Mouse (Mus musculus): Measurements from ENCODE around the gene 1700069L16Rik.

The 1700069L16Rik gene

DNA sequence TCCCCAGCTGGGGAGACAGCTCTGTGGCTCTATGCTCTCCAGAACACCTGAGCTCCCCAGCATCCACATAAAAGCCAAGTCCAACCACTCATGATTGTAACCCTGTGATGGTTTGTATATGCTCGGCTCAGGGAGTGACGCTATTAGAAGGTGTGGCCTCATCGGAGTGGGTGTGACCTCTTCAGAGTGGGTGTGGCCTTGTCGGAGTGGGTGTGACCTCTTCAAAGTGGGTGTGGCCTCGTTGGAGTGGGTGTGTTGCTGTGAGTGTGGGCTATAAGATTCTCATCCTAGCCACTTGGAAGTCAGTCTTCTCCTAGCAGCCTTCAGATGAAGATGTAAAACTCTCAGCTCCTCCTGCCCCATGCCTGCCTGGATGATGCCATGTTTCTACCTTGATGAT, 37.1 kb downstream of the 1700069L16Rik start:
- DNase-seq (ENCODE audit: low spot score) = no peak

DNA sequence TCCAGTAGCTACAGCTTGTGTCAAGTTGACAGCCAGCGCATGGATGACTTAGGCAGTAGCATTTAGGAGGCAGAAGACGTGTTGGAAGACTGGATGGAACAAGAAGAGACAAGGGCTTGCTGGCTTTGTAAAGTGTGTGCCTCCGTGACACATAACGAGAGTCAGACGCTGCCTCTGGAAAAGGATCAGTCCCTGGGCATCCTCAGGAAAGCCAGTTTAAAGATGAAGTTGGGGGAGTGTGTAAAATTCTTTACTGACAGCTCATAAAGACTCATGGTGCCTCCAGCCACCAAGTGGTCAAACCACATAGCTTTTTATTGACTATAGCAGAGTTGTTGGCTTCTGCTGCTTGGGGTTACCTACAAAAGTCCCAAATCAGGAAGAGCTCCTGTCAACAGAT, 39.1 kb downstream of the 1700069L16Rik start:
- no peak for DNase-seq (ENCODE audit: low spot score)

DNA sequence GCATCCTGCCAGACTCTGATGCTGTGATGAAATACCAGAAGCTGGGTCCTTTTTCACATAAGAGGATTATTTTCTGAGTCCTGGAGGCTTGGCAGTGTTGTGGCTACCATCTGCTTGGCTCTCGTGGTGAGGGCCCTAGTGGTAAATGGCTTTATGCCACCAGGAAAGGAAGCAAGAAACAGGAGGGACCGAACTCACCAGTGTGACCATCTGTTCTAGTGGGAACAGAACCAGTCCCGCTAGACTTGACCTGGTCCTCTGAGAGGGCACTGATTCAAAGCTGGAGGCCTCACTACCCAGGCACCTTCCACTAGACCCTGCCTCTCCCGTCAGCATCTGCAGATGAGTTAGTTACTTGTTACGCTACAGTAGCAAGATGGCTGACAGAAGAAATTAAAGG, 41.3 kb downstream of the 1700069L16Rik start:
- no peak for DNase-seq (ENCODE audit: low spot score)

DNA sequence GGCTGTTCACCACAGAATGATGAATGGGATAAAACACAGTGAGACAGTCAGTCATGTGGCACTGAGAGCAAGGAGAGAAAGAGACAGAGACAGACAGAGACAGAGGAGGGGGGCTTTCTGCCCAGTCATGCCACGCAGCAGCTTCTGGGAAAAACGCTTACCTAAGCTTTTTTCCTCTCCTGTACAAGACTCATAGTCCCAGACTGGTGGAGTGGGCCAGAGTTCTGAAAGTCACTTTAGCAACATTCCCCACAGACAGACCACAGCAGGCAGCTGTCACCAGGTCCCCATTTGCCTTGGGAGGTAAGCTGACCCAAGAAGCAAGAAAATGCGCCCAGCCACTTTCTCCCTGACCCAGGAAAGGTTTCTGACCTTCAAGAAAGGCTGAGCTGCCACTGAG, 42.1 kb downstream of the 1700069L16Rik start:
- no peak for DNase-seq (ENCODE audit: low spot score)

DNA sequence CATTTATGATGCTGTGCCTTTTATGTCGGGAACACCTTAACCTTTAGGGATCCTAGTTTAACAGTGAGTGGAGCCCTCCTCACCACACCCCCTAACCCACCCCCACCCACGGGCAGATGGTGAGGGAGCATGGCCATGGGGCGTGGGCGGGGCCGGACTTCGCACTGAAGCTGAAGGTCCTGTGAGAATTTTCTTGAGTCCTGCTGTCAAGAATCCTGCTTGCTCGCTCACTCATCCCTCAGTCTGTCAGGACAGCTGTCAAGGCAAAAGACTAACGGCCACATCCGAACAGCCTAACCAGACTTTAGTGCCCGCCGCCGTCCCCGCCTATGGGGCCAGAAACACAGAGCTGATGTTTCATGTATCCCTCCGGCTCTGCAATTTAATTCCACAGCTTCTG, 43.4 kb downstream of the 1700069L16Rik start:
- no peak for DNase-seq (ENCODE audit: low spot score)

DNA sequence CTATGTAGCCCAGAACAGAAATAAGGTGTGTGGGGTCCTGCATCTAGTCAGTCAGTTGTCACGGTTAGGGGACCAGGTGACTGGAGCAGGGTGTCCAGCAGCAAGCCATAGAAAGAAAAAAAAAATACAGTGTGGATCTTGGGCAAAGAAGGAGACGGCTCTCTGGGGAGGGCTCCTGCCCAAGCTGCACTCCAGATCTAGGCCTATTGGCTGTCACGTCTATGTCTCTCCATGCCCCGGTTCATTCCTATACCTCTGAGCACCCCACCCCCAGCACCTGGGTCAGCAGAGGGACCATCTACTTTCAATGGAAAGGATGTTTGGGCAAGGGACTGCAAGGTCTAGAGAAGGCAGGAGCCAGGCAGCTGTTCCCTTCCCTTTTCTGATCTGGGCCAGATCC, 45.1 kb downstream of the 1700069L16Rik start:
- no peak for DNase-seq (ENCODE audit: low spot score)

DNA sequence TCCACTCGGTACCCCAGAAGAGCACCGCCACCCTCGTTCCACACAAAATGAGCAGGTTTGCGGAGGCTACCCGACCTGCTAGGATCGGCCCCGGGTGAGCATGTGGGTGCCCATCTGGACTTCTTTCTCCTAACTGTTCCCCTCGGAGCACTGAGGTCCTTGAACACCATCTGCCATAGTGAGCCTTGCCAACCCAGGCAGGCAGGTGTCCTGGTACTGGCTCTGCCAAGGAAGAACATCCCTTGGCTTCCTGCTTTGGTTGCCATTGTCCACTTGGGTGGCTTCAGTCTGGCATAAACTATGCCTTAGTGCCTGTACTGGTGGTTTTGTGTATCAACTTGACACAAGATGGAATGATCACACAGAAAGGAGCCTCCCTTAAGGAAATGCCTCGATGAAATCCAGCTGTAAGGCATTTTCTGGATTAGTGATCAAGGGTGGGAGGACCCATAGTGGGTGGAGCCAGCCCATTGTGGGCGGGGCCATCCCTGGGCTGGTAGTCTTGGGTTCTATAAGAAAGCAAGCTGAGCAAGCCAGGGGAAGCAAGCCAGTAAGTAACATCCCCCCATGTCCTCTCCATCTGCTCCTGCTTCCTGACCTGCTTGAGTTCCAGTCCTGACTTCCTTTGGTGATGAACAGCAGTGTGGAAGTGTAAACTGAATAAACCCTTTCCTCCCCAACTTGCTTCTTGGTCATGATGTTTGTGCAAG, 45.7 kb downstream of the 1700069L16Rik start:
- DNase-seq (ENCODE audit: low spot score) = no peak

DNA sequence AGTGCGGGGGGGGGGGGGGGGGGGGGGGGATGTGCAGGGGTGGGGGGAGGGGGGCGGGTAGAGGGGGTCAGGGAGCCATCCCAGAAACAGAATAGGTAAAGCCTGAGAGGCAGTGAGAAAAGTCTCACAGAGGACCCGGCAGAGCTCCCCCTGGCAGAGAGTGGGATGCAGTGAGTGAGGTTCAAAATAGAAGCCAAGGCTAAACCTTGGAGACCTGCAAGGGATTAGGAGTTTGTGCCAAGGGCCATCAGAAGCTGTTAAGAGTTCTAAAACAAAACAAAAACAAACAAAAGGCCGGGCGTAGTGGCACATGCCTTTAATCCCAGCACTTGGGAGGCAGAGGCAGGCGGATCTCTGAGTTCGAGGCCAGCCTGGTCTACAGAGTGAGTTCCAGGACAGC, 47.0 kb downstream of the 1700069L16Rik start:
- DNase-seq (ENCODE audit: low spot score) = no peak

DNA sequence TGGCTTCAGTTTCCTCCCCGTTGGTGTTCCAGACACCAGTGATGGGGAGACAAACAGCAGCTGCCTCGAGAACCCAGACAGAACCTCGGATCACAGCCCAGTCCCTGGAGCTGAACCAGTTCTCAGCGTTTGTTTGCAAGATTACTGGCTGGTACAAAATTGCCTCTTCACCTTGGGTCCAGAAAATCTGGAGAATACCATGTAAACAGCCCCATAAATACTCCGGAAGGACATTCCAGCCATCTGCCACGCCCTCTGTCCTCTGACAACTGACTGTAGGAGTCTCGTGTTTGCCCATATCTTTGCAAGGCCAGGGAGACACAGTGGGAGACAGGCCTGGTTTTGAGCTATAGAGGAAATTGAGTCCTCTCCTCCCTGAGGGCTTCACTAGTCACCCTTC, 49.7 kb downstream of the 1700069L16Rik start:
- no peak for DNase-seq (ENCODE audit: low spot score)

DNA sequence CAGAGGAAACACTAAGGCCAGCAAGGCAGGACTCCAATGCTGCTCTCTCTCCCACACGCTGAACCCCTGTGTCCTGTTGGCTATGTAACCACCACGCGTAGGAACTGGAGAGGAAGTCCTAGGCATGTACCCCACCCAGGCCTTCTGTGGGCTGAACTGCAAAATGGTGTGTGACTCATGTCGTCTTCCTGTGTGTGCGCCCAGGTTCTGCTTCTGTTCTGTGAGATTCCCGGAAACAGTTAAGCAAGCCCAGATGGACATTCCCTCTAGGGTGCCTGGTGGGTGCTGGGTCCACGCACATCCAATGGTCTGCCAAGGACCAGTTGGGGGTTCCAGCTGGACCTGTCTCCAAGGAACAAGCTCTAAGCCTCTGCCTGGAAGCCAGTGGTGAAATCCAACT, 52.1 kb downstream of the 1700069L16Rik start:
- no peak for DNase-seq (ENCODE audit: low spot score)

DNA sequence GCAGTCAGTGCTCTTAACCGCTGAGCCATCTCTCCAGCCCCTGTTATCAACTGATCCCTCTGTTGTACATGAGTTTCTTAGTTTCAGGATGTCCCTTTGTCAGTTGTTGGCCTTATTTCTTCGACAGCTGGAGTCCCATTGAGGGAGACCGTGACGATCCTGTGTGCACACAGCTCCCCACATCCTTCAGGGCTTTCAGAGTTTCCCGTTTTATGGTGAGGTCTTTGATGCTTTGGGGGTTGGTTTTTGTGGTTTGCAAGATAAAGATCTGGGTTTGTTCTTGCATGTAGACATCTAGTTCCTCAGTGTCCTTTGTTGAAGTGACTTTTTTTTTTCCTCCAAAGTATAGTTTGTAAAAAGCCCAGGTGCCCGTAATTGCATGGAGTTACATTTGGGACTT, 54.0 kb downstream of the 1700069L16Rik start:
- DNase-seq (ENCODE audit: low spot score) = no peak

DNA sequence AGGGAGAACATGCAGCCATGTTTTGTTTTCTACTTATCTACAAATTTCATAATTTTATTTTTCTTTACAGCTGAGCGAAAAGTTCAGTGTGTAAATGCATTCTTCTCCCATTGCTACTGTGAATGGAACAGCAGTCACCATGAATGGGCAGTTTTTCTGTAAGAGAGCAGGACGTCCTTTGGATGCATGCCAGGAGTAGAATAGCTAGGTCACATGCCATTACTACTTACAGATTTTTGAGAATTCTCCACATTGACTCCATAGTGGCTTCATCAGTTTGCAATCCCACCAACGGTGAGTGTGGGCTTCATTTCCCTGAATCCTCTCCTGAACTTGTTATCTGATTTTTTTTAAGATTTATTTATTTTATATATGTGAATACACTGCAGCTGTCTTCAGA, 54.5 kb downstream of the 1700069L16Rik start:
- no peak for DNase-seq (ENCODE audit: low spot score)

DNA sequence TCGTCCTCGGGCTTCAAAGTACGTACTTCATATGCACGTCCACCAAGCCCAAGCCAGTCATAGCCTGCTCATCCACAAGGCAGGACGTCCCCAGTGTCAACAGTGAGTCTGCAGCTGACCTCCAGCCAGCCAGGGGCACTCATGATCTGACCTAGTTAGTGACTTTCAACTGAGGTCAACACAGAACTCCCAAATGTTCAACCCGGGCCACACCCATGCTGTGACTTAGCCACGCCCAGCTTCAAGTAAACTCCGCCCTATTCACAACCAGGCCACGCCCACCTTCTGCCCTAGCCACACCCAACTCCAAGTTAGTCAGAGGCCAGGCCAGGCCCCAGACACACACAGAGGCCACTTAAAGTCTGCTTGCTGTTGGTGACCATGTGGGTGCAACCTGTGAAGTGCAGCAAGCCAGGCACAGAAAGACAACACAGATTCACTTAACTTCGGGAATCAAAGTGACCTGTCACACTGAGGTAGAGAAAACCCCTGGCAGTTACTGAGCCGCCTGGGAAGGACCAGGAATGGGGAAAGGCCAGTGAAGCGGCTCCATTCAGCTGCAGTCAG, 59.9 kb downstream of the 1700069L16Rik start:
- no peak for DNase-seq (ENCODE audit: low spot score)

DNA sequence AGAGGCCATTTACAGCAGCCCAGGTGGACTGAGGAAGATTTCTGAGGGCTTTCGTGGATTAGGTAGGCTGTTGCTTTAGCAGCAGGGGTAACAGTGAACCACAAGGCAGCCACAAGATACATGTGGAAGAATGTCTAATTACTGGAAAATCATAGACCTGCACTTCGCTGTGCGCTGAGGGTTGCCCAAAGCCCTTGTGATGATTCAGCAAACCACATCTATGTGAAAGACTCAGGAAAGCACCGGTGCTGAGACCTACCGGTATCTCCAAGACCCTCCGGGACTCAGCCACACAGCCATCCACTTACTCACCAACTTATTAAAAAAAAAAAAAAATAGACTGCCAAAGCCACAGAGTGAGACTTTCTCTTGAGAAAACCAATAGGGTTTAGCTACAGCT, 60.4 kb downstream of the 1700069L16Rik start:
- DNase-seq (ENCODE audit: low spot score) = no peak

DNA sequence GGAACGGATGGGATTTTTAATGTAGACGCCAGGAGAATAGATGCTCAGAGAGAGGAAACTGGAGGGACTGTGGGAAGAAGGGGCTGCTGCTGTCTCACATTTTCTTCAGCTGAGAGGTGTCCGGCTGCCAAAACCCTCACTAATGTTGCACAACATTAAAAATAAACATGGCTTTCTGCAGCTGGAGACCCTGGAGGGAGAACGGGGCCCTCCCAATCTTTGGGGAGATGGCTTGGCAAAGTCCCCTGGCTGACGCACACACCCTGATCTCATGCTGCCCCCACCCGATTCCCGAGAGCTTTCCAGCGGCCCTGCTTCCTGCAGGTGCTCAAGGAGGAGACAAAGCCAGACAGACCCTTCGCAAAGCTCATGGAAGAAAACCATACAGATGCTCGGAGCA, 63.7 kb downstream of the 1700069L16Rik start:
- DNase-seq (ENCODE audit: low spot score) = no peak

DNA sequence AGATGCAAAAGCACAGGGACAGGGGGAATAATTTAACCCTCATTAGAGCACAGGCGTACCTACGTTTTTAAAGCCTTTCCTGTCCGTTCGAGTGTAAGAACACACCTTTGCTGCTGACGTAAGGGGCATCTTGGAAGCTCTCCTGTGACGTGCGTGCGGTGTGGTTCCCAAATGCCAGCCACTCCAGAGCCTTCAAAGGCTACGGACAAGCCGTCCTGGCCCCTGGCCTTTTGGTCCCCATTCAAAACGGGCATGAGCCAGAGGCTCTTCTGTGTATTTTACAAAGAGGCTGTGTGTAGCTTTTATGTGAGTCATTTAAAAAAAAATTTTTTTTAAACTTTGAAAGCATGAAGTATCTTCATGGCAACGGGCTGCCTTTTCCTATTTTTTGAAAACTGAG, 69.8 kb downstream of the 1700069L16Rik start:
- no peak for DNase-seq (ENCODE audit: low spot score)

DNA sequence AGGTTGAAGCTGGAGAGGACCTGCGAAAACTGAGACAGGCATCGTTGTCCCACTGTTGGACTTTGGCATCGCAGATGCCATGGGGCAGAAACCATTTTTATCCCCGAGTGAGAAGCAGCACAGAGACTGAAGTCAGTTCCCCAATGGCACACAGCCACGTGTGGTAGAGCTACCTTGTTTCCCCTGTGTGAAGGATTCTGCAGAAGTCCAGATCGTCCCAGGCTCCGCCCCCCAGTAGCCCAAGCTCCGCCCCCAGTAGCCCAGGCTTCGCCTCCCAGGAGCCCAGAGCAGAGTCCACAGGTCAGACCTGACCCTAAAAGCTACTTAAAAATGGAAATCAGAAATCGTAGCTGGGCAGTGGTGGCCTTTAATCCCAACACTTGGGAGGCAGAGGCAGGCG, 70.4 kb downstream of the 1700069L16Rik start:
- no peak for DNase-seq (ENCODE audit: low spot score)

DNA sequence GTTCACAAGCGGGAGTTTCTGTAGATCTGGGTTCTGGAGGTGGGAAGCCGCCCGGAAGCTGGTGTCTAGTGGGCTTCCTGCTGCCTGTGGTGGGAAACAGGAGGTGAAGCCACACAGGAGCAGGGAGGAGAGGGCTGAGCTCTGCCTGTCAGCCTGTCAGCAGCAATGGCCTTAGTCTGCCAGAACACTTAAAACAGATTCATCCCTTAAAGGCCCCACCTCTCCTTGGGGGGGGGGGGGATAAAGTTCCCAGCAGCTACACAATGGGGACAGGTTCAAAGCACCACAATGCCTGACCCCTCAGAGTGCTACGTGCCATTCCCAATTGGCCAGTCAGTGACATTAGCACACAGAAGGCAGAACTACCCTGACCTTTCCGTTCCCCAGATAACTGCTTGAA, 72.4 kb downstream of the 1700069L16Rik start:
- no peak for DNase-seq (ENCODE audit: low spot score)

DNA sequence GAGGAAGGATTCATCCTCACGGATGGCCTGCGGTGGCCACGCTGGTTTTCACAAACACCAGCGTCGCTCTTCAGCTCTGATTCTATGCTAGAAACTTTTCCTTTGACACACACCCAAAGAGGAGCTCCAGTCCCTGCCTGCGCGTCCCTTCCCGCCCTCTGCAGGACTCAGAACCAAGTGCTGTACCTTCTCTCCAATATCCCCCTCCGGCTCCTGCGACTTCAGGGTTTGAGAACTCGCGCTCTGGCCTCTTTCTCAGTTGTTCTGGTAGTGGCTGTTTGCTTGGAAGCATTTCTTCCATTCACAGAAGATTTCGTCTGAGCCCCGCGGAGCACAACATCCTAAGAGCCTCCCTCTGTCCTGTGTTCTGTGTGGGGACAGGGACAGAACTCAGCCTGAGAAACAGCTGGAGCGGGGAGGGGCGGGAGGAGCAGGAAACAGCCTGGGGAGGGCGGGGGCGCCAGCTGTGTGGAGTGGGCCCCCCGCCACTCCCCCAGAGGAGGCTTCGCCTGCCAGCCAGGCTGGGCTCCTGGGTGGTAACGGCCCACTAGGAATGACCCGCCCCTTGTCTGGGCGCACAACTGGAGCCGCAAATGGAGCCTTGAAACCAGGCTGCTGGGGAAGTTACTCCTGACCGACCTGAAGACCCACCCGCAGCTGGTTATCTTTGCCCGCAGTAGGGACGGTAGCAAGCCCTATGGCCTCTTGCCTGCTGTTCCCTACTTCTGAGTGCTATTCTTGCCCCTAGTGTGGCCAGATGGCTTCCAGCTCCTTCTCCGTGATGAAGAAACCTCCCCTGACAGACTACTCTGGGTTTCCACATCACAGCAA, 74.3 kb downstream of the 1700069L16Rik start, which contains the start of gene Cmklr1:
Cmklr1 (minus strand) TSS at position 392 of the 831 bp plus-strand sequence.
- no peak for DNase-seq (ENCODE audit: low spot score)

DNA sequence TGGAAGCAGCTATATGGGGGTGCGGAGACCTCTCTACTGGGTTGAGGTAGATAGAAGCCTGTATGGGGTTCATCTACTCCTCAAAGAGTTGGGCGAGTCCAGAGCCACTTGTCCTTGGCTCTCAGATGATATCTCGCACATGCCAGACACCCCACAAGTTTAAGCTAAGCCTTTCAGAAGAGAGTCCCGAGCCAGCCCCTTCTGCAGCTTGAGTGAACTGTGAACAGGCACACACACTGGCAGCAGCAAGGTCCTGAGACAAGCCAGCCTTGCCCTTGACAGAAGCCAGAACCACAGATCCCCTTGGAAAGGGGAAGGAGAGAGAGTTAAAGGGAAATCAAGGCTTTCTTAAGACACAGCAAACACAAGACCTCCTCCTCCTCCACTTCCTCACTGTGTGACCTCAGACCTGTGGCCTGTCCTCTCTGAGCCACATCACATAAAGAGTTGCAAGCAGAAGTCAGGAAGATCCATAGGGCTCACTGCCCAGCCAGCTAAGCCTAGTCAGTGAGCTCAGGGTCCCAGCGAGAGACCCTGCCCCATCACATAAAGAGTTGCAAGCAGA, 75.8 kb downstream of the 1700069L16Rik start:
- DNase-seq (ENCODE audit: low spot score) = peak; percentile 36

DNA sequence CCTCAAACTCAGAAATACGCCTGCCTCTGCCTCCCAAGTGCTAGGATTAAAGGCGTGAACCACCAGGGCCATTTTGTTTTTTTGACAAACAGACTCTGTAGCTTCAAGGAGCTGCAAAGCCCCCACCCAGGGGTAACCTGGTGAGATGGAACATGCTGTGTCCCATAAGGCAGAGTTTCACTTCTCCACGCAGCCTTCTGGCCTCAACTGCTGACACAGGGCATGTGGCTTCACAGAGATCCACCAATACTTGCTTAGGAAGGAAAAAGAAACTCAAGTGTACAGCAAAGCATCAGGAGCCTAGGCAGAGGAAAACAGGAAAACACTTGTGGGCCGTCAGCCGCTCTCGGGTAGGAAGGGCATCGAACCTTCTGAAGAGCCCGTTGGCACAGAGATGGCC, 77.4 kb downstream of the 1700069L16Rik start:
- DNase-seq (ENCODE audit: low spot score) = no peak

DNA sequence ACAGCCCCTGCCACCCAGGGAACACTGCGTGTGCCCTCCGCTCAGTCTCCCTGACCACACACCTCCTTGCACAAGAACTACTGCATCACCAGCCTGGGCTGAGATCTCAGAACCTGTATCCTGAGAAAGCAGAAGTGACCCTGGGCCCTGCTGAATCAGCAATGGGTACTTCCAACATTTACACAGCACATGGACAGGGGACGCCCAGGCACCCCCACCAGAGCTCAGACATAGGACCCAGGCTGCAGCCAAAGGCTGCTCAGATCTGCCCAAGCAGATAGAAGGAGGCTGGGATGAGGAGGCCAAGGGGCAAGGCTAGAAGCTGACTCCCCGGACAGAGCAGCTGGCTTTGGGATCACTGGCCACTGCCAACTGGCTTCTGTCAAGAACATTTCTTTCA, 80.1 kb downstream of the 1700069L16Rik start:
- DNase-seq (ENCODE audit: low spot score) = no peak

All from yolk sac, embryonic 10.5 days (tissue).